Comparison of ENCODE assay signal across 34 mouse cellular contexts in the genomic region with DNA sequence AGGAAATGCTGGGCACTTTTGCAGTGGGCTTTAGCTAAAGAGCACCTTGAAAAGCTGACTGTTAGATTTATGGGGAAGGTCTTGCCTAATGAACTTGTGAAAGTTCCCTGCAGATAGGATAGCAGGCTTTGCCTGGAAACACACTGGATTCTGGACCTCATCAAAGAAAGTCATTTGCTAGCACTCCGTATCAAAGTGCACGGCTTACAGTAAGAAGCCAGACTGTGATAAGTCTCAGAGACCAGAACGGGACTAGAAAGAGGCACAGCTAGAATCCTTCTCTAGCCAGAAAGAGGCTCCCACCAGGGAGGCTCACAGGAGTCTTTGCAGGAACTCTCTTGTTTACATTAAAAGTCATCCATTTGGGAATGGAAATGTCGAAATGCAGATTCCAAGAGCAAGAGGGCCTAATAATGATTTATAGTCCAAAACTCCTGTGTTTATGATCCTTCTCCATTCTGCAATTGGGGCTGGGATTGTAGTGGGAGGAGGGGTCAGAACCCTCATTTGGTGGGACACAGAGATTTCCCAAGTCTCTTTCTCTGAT. TPM values are rescaled to one million over a fixed set of nuclear protein-coding genes. Genes with fewer than 3 reads are reported as not detected.
DNase-seq lines count a peak whose midpoint lies in the region; ATAC-seq and TF ChIP-seq lines count a peak whose summit lies in the region.
"Had no signal": no experiment of that assay in that cellular context is flagged by ENCODE, and none has a peak within 500 bp of the region (broad histone marks: within the 10 kb centered on the region; RNA-seq: fewer than 3 reads in every experiment).

No protein-coding gene starts in this region.

- peaks cover 5% of the 10 kb centered on the region; the same call in 1 of the 2 replicates for H3K4me1 ChIP-seq in kidney, embryonic 14.5 days (ENCODE audit: control insufficient read depth, insufficient read depth, low read length)
- H3K4me1 ChIP-seq in lung, embryonic 14.5 days (ENCODE audit: insufficient read depth) = peaks cover 30% of the 10 kb centered on the region
- H3K4me1 ChIP-seq in midbrain, embryonic 15.5 days = no peaks in the 10 kb centered on the region
- H3K4me1 ChIP-seq: embryonic facial prominence, embryonic 12.5 days; limb, embryonic 15.5 days; liver, embryonic 15.5 days; megakaryocyte, embryonic 14.5 days; midbrain, embryonic 12.5 days; neural tube, embryonic 13.5 days had no signal

- H3K36me3 ChIP-seq in kidney, embryonic 14.5 days (ENCODE audit: control insufficient read depth, insufficient read depth, low read length) = no peaks in the 10 kb centered on the region
- H3K36me3 ChIP-seq in lung, embryonic 14.5 days (ENCODE audit: insufficient read depth) = no peaks in the 10 kb centered on the region
- no peaks in the 10 kb centered on the region for H3K36me3 ChIP-seq in midbrain, embryonic 15.5 days (replicated peaks)
- H3K36me3 ChIP-seq: embryonic facial prominence, embryonic 12.5 days; limb, embryonic 10.5 days; limb, embryonic 15.5 days; liver, embryonic 15.5 days; midbrain, embryonic 12.5 days; neural tube, embryonic 13.5 days had no signal

- WGBS in kidney, embryonic 14.5 days = 13% methylated on average over 4 of the region's 4 CpGs
- 17% methylated on average over 4 of the region's 4 CpGs for WGBS in lung, embryonic 14.5 days
- 54% methylated on average over 4 of the region's 4 CpGs for WGBS in midbrain, embryonic 15.5 days

- peak overlapping the region; percentile 73 for H3K27ac ChIP-seq in kidney, embryonic 14.5 days (ENCODE audit: low read depth, low read length)
- H3K27ac ChIP-seq in lung, embryonic 14.5 days (ENCODE audit: low read depth) = peak overlapping the region; percentile 86
- H3K27ac ChIP-seq in midbrain, embryonic 15.5 days = no peak overlapping the region
- H3K27ac ChIP-seq: embryonic facial prominence, embryonic 12.5 days; gastrocnemius, adult 2 months; limb, embryonic 10.5 days; limb, embryonic 15.5 days; liver, embryonic 15.5 days; midbrain, embryonic 12.5 days; neural tube, embryonic 13.5 days had no signal

- peak overlapping the region; percentile 9; the same call in 1 of the 2 replicates for H3K9ac ChIP-seq in kidney, embryonic 14.5 days (ENCODE audit: low read depth, low read length)
- H3K9ac ChIP-seq in lung, embryonic 14.5 days = no peak overlapping the region
- H3K9ac ChIP-seq in midbrain, embryonic 15.5 days = no peak overlapping the region
- H3K9ac ChIP-seq: embryonic facial prominence, embryonic 12.5 days; limb, embryonic 15.5 days; liver, embryonic 15.5 days; midbrain, embryonic 12.5 days; neural tube, embryonic 13.5 days had no signal

- no peak for DNase-seq in kidney, postnatal 14 days
- DNase-seq in lung, embryonic 14.5 days = peak; percentile 57
- DNase-seq in lung, postnatal 10 days = no peak
- DNase-seq in 3T3-L1 (ENCODE audit: low read depth, low spot score) (peak; percentile 5), NIH3T3 (ENCODE audit: low read depth) (peak; percentile 76)
- DNase-seq: adrenal gland, adult 8-10 months; cerebellum, adult 8-10 months; cerebellum, postnatal 36 days; embryo, embryonic 11 days; gastrocnemius, adult 2 months; gastrocnemius, postnatal 36 days; heart, postnatal 14 days; kidney, adult 11 months; layer of hippocampus, adult 9-11 months; lung, postnatal 4 days; right cerebral cortex, postnatal 4 days had no signal

- no peaks in the 10 kb centered on the region for H3K27me3 ChIP-seq in kidney, embryonic 14.5 days (ENCODE audit: control insufficient read depth, insufficient read depth, low read length)
- H3K27me3 ChIP-seq in lung, embryonic 14.5 days (ENCODE audit: insufficient read depth, low read length) = no peaks in the 10 kb centered on the region
- 0 out of 2 replicates have a peak, but pooled peaks cover 4% of the 10 kb centered on the region for H3K27me3 ChIP-seq in midbrain, embryonic 15.5 days (replicated peaks)
- H3K27me3 ChIP-seq: CH12.LX; embryonic facial prominence, embryonic 12.5 days; limb, embryonic 15.5 days; liver, embryonic 15.5 days; megakaryocyte, embryonic 14.5 days; neural tube, embryonic 13.5 days had no signal

- no peak for TF ChIP-seq CTCF in lung, embryonic 14.5 days (IDR thresholded peaks at IDR 0.05; ENCODE audit: low read depth)

- no peaks in the 10 kb centered on the region for H3K9me3 ChIP-seq in kidney, embryonic 14.5 days (ENCODE audit: control insufficient read depth, low read length)
- H3K9me3 ChIP-seq in lung, embryonic 14.5 days (ENCODE audit: low read depth, low read length) = no peaks in the 10 kb centered on the region
- no peaks in the 10 kb centered on the region for H3K9me3 ChIP-seq in midbrain, embryonic 15.5 days
- H3K9me3 ChIP-seq: embryonic facial prominence, embryonic 12.5 days; limb, embryonic 10.5 days; limb, embryonic 15.5 days; liver, embryonic 15.5 days; megakaryocyte, embryonic 14.5 days; midbrain, embryonic 12.5 days; neural tube, embryonic 13.5 days had no signal

- no peak overlapping the region for H3K4me3 ChIP-seq in kidney, embryonic 14.5 days (ENCODE audit: low read length)
- H3K4me3 ChIP-seq in lung, embryonic 14.5 days (ENCODE audit: low read depth, low read length) = no peak overlapping the region
- H3K4me3 ChIP-seq in midbrain, embryonic 15.5 days = no peak overlapping the region
- H3K4me3 ChIP-seq: embryonic facial prominence, embryonic 12.5 days; gastrocnemius, adult 2 months; limb, embryonic 10.5 days; limb, embryonic 15.5 days; liver, embryonic 15.5 days; megakaryocyte, embryonic 14.5 days; midbrain, embryonic 12.5 days; neural tube, embryonic 13.5 days had no signal

- no peak overlapping the region; the same call in 1 of the 2 replicates for H3K4me2 ChIP-seq in kidney, embryonic 14.5 days (replicated peaks; ENCODE audit: low read depth, low read length)
- H3K4me2 ChIP-seq in lung, embryonic 14.5 days = no peak overlapping the region
- H3K4me2 ChIP-seq in midbrain, embryonic 15.5 days = no peak overlapping the region
- H3K4me2 ChIP-seq: embryonic facial prominence, embryonic 12.5 days; limb, embryonic 15.5 days; liver, embryonic 15.5 days; midbrain, embryonic 12.5 days; neural tube, embryonic 13.5 days had no signal

- peak; percentile 74 for ATAC-seq in kidney, embryonic 14.5 days (ENCODE audit: low FRiP score, low TSS enrichment)
- ATAC-seq in lung, embryonic 14.5 days (ENCODE audit: insufficient read depth) = no peak
- no peak for ATAC-seq in frontal cortex, adult (ENCODE audit: low TSS enrichment)
- no peak for ATAC-seq in midbrain, embryonic 15.5 days (replicated peaks)
- ATAC-seq: forebrain, embryonic 14.5 days; hindbrain, embryonic 16.5 days had no signal

RNA-seq across cellular contexts. Expression of gene Gm10295, which starts 41.6 kb away (rescaled TPM):
- 0.10 TPM in 1 of 2 replicates, not detected in the other for polyA plus RNA-seq in kidney, embryonic 14.5 days (2014; fragmentation: Nextera tagmentation; extraction: Ambion mirVana)
- polyA plus RNA-seq in lung, embryonic 14.5 days (2014; fragmentation: Nextera tagmentation; extraction: Ambion mirVana) = not detected in 2 replicates
- polyA plus RNA-seq in midbrain, embryonic 15.5 days (2015; fragmentation: Nextera tagmentation; extraction: Ambion mirVana) = not detected in 2 replicates
- polyA plus RNA-seq: C2C12; embryonic facial prominence, embryonic 12.5 days; forebrain, embryonic 14.5 days; frontal cortex, adult 2 months; heart, embryonic 14.5 days; hindbrain, embryonic 11.5 days; hindbrain, embryonic 16.5 days; limb, embryonic 10.5 days; limb, embryonic 15.5 days; liver, embryonic 15.5 days; midbrain, embryonic 12.5 days; neural tube, embryonic 13.5 days; spleen, adult 2 months had no signal

Comparison
In these comparisons a context has a peak if more than half of its experiments do, and no peak if none do; other contexts are left out.
1. DNase-seq: peak in lung, embryonic 14.5 days (single experiment), 3T3-L1 (single experiment) and NIH3T3 (single experiment); none in kidney, postnatal 14 days (single experiment) and lung, postnatal 10 days (single experiment).